Mouse (Mus musculus): ENCODE results near the gene Msh6.
"Not testable (repeated sequence)": the region's sequence is repeated elsewhere in the genome, so short reads cannot be mapped to it uniquely, and the experiment has no call there.

Gene Msh6

DNA sequence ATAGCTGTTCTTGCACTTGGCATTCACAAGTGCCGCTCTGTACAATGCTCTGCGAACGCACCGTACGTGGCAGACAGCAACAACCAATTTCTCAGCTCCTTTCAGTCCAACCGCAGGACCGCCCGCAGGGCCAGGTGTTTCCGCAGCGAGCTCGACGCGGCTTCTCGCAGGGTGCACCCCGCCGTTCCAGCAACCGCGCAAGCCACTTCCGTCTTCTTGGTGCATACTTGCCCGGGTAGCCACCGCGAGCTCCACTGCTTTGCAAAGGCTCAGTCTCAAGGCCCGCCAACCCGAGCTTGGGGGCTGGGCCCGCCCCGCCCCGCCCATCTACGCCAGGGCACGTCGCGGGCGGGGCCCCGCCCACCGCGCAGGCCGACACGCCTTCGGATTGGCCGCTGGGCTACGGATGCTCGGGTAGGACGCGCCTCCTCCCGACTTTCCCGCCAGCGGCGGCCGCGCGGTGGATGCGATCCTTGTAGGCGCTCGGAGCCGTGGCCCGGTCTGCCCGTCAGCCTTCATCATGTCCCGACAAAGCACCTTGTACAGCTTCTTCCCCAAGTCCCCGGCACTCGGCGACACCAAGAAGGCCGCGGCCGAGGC lies at the start of gene Msh6:
Gene Msh6, plus strand, starts transcription at position 434 of the 600 bp plus-strand sequence.
- DNase-seq (ENCODE audit: low spot score in 2 of 2): peak; percentile 74 to 85

DNA sequence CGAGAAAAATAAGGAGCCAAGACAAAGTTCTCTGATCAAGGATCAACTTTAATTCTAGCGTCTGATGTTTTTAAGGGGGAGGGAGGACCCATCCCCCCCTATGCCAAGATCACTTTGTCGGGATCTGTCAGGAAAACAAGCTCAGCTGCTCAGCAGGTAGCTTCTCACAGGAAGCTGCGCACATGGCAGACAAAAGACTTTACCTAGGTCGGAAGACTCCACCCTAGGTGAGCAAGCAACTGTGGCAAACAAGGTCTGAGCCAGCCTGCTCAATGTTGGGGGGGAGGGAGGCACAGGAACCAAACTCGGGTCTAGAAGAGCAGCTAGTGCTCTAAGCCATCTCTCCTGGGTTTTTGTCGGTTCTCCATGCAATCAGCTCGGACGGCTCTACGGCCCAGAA lies 40.5 kb upstream of the Msh6 start:
- DNase-seq (ENCODE audit: low spot score in 2 of 2): no peak

DNA sequence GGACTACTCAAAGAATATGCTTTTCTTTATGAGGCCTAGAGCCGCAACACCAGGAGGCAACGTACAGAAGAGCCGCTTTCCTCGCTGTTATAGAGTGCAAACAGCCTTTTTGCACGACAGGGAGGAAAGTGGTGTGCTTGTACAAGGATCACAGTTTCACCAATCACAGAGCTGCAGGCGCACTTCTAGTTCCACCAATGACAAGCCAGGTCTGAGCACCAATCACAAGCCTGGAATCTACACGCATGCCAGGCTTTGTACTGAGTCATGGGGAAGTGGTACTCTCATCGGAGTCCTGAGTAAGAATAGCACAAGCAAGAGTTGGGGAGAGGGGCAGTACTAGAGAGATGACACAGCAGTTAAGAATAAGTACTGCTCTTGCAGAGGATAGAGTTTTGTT lies 40.1 kb upstream of the Msh6 start:
- DNase-seq (ENCODE audit: low spot score in 2 of 2): no peak

DNA sequence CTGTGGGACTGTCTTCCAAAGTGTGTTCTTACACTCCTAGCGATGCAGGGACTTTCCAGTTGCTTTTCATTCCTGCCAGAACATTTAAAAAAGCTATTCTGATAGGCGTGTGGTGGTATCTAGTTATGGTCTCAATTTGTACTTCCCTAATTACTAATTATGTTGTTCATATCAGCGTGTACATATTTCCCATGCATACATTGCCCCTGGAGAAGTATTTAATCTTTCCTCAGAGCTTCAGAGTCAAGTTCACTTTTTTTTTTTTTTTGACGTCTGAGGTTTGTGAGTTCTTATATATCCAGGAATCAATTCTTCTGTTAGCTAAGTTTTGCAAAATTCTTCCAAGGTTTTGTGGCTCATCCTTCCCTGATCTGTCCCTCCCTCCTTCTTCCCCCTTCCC lies 38.7 kb upstream of the Msh6 start:
- DNase-seq (ENCODE audit: low spot score in 2 of 2): no peak

DNA sequence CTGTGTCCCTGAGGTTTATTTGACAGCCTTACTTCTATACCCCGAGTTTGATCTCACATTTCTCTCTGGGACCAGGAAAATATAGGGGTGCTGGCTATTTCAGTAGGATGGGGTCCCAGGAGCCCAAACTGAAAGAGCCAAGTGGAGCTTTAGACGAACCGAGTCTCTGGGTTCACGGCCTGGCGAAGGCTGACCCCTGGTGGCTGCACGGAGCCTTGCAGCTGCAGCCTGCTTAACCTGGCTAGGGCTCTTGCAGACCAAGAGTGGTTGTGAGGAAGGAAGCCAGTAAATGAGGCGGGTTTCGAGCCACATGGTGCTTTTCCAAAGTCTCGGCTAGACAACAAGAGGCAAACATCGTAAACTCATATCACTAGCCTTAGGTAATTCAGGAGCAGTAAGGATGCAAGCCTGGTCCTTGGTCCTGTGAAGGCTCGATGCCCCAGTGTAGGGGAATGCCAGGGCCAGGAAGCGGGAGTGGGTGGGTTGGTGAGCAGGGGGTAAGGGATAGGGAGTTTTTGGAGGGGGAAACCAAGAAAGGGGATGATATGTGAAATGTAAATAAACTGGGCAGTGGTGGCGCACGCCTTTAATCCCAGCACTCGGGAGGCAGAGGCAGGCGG lies 25.8 kb upstream of the Msh6 start:
- DNase-seq (ENCODE audit: low spot score in 2 of 2): peak; percentile 33 to 71

DNA sequence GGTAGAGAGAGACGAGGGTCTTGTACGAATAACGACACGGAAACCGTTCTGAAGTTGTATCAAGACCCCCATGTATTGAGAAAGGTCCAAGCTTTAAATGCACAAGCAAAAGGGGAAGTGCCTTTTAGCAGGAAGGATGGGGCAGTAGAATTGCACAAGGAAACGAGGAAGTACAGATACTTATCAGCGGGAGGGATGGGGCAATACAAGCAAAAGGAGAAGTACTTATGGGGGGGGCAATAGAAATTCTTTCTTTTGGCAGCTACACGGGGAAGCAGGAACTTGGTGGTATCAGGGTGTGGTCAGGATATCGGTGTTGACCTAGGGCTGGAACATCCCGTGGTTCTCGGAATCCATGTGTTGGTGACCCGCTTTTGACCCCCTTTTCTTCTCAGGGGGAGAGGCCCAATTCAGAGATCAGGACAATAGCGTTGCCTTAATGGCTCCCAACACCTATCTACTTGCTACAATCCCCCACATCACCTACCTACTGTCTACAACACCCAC lies 20.2 kb upstream of the Msh6 start:
- not testable (repeated sequence) for DNase-seq (ENCODE audit: low spot score in 2 of 2)

DNA sequence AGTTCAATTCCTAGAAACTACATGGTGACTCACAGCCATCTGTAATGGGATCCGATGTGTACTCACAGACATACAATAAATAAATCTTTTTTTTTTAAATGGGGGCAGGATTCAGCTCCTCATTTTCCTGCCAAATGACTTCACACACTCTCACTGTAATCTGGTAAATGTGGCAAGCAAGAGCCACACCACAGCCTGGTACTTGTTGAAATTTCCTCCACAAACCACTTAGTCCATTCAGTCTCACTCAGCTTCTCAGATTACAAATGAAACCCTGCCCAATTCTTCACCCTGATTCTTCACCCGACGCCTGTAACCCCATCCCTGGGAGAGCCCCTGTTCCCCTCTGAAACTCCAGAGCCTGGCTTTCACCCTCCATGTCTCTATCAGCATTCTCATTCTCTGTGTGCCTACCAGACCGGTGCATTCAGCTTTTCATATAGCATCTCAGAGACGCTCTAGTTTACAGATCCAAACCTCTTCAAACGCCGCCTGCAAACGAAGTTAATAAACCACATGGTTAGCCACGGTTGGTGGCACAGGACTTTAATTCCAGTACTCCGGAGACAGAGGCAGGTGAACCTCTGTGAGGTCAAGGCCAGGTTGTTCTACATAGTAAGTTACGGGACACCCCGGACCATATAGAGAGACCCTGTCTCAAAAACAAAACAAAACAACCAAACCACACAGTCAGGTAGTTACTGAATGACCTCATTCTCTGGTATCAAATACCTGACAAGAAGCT lies 17.6 kb upstream of the Msh6 start:
- no peak for DNase-seq (ENCODE audit: low spot score in 2 of 2)

DNA sequence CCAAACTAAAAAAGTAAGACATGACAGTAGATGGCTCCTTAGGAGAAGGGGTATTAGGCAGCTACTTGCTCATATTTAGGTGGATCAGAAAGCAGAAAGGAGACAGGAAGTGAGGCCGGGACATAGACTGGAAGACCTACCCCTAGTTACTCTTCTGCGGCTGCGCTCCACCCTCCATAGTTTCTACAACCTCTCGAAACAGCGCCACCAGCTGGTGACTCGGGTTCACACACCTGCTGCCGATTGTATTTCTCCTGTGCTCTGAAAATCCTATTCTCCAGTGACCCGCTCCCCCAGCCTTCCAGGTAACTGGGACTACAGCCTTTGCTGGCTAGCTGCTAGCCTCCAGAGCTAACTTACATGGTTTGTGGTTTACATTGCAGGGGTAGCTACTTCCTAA lies 16.6 kb upstream of the Msh6 start:
- no peak for DNase-seq (ENCODE audit: low spot score in 2 of 2)

DNA sequence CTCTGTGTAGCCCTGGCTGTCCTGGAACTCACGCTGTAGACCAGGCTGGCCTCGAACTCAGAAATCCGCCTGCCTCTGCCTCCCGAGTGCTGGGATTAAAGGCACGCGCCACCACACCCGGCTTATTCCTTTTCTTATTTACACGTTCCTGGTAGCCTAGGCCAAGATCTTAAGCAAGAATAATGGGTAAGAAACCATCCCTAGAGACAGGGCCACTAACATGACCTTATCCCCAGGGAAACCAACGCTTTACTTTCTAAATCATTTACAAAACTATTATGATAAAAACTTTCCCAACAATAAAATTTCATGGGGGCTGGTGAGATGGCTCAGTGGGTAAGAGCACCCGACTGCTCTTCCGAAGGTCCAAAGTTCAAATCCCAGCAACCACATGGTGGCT lies 15.5 kb upstream of the Msh6 start:
- not testable (repeated sequence) for DNase-seq (ENCODE audit: low spot score in 2 of 2)

DNA sequence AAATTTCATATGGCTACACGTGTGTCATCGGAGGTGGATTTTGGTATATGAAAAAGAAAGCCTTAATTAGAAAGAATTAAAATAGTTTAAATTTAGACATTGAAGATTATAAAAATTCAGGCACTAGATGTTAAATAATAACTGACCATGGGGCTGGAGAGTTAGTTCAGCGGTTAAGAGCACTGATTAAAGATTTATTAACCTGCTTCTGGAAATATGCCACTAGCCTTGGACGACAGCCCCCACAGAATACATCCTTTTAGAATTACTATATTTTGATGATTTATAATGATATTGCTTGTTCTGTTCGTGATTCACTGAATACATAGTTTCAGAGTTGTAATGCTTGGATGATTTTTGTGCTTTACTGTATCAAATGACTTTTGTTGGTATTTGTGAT lies 14.9 kb upstream of the Msh6 start:
- DNase-seq (ENCODE audit: low spot score in 2 of 2): not testable (repeated sequence)

DNA sequence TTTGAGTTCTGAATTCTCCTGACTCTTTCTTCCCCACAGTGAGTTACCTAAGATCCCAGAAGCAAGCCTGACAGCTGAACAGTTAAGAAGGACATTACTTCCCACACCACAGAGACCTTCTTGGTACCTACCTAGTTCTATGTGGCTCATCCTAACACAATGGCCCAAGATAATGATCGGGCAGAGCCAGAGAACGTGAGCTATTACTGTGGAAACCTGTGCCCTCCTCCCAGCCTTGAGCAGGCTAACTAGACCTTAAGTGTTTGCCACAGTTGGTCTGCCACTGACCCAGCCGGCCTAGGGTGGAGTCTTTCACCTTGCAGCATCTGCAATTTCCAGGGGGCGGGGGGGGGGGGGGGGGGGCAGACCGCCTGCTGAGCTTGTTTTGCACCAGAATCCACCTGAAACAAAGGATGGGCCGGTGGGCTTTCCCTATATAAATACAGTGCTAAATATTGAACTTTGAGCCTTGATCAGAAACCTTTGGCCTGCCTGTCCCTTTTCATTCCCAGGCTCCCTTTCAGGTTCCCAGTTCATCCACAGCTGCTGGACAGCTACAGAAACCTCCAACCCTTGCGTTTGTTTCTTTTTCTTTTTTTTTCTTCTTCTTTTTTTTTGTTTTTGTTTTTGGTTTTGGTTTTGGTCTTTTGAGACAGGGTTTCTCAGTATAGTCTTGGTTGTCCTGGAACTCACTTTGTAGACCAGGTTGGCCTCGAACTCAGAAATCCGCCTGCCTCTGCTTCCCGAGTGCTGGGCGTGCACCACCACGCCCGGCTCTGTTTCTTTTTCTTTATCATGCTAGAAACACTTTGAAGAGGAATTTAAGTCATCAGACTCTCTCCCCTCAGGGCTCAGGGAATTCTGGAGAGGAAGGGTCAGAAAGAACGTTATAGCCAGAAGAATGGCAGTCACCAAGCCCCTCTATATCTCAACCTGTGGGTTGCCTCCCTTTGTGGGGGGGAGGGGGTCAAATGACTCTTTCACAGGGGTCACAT lies 11.5 kb upstream of the Msh6 start:
- no peak for DNase-seq (ENCODE audit: low spot score in 2 of 2)

DNA sequence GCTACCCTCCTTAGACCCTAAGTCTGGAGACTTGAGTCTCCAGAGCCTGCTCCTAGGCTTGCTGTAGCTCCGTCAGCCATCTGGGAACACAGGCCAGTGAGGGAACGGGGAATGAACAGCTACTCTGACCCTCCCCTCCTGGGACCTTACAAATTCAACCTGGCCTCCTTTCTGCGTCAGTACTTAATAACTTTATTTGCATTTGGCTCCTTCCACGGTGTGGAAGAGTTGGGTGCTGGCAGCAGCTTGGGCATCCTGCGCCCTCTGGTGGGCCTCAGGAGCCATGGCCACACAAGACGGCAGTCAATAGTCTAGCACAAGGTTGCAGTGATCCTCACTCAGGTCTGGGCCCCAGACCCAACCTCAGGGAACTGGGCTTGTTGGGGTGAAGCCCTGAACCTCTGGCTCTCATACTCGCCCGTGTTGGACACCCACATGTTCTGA lies 6.4 kb upstream of the Msh6 start:
- DNase-seq (ENCODE audit: low spot score in 2 of 2): not testable (repeated sequence)

DNA sequence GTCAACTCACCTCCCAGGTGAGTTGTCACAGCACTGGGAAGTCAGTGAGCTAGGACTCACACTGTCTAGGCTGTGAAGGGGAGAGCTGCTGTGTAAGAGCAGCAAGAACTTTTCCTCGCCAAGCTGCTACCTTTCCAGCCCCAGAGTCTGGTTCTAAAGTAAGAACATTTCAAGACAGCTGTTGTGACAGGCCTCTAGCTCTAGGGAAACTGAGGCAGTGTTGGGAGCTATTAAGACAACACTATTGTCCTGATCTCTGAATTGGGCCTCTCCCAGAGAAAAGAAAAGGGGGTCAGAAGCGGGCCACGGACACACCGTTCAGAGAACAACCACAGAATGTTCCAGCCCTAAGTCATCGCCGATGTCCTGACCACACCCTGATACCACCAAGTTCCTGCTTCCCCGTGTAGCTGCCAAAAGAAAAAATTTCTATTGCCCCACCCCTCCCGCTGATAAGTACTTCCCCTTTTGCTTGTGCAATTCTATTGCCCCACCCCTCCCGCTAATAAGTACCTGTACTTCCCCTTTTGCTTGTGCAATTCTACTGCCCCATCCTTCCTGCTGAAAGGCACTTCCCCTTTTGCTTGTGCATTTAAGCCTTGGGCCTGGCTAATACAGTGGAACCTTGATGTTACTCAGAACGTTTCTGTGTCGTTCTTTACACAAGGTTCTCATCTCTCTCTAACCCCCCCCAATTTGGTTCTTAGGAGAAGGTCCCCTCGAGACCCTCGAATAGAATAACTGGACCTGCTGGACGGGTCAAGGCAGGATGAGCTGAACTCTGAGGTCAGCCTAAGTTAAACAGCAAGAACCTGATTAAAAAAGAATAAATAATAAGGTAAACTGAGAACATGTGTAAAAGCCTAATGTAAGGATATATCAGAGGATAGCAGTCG lies 2.9 kb upstream of the Msh6 start:
- DNase-seq (ENCODE audit: low spot score in 2 of 2): not testable (repeated sequence)

DNA sequence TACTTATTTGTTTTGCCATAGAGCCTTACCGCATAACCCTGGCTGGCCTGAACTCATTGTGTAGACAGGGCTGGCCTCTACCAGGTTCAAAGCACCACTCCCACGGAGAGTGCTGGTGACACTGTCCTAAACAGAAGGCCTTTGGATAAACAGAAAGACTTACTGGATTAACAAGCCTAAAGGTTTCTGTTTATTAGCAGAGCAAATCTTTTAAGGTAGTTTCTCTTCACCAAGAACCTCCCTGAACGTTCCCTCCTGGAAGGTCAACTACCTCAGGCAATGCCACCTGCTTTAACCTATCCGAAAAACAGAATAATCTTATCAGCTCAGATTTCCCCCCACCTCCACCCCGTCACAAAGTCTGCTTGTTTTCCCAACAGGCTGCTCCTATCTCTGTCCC lies 2.0 kb upstream of the Msh6 start:
- no peak for DNase-seq (ENCODE audit: low spot score in 2 of 2)

DNA sequence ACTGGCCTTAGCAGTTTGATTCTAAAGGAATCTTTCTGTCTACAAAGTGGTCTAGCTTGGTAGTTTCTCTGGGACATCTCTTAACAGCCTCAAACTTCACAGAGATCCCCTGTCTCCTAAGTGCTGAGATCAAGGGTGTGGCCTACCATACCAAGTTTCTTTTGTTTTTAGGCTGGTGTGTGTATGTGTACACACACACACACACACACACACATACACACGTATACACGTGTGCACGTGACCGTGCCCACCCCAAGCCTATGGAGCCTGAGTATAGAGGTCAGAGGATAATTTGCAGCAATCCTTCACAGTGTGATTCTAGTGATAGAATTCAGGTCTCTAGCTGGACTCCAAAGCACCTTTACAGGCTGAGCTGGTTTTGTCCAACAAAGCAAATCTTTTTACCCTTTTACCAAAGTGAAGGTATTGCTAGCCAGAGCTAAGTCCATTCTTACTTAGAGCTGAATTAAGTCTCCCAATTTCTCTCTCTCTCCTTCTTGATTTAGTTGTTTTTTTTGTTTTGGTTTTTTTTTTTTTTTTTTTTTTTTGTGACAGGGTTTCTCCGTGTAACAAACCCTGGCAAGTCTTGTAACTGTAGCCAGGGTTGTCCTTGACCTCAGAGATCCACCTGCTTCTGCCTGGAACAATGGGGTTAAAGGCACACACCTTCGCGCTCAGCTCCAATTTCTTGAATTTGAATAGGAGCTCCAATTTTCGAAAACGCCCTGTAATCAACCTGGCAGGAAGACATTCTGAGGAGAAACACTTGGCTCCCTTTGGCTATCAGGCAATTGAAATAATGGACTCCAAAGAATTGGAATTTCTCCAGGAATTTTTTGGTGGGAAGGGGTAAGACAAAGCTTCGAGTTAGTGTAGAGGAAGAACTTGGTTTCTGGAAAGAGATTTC lies 1.3 kb upstream of the Msh6 start:
- no peak for DNase-seq (ENCODE audit: low spot score in 2 of 2)

DNA sequence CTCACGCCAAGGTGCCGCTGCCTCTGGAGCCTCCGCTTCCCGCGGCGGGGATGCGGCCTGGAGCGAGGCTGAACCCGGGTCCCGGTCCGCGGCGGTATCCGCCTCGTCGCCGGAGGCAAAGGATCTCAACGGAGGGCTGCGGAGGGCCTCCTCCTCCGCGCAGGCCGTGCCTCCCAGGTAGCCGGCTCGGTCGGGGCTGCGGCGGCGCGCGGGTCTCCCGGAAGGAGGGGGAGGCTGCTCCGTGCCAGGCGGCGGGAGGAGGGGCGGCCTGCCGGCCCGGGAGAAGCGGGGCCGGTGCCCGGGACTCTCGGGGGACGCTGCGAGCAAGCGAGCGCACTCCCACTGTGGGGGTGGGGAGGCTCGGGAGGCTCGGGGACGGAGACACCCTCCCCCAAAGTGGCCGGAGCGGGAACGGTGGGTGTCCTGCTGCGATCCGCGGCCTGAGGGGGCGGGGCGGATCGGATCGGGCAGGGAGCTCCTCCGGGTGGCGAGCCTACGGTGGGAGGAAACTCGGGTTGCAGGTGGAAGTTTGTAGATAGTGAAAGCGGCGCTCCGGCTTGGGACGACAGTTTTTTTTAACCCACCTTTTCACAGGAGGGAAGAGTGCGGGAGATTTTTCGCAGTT lies 479 bp downstream of the Msh6 start:
- peak; percentile 42 to 76 for DNase-seq (ENCODE audit: low spot score in 2 of 2)

DNA sequence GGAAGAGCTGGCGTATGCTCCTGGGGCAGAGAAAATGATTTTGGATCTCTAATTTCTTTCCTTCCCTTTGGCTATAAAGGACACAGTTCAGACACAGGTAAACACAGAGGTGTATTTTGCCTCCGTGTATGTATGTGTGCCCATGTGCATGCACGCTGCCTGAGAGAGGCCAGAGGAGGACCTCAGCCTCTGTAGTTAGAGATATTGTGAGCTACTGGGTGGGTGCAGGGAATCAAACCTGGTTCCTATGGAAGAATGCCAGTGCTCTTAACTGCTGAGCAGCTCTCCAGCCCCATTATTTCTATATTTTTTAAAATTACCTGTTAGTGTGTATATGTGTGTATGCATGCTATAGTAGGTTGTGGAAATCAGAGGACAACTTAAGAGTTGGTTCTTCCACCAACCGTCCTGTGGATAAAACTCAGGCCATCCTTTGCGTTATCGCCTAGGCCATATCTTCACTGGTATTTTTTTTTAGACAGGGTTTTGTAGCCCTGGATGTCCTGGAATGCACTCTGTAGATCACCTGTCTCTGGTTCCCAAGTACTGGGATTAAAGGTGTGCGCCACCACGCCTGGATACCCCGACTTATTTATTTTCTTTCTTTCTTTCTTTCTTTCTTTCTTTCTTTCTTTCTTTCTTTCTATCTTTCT lies 1.4 kb downstream of the Msh6 start:
- no peak for DNase-seq (ENCODE audit: low spot score in 2 of 2)

DNA sequence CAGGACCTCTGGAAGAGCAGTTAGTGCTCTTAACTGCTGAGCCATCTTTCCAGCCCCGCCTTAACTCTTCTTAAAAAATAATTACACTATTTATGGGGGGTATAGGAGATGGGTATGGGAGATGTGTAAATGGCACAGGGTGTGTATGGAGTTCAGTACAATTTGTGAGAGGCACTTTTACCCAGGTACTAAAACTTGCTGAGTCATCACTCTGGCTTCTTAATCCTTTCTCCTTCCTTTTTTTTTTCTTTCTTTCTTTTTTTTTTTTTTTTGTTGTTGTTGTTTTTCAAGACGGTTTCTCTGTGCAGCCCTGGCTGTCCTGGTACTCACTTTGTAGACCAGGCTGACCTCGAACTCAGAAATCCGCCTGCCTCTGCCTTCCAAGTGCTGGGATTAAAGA lies 2.1 kb downstream of the Msh6 start:
- DNase-seq (ENCODE audit: low spot score in 2 of 2): not testable (repeated sequence)

DNA sequence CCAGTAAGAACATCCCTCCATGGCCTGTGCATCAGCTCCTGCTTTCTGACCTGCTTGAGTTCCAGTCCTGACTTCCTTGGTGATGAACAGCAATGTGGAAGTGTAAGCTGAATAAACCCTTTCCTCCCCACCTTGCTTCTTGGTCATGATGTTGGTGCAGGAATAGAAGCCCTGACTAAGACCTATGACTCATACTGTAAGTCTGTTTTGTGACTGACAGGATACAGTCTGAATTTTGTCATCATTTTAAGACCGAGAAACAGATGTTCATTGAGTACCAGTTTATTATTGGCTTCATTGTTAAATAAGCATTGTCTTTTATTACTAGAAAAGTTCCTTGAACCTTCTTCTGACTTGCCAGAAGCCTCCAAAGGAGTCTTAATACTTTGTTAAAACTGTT lies 4.8 kb downstream of the Msh6 start:
- not testable (repeated sequence) for DNase-seq (ENCODE audit: low spot score in 2 of 2)

All from urinary bladder, adult 18-20 months (tissue).